Mouse (Mus musculus) erythroblast, adult 5-6 weeks (primary cell): Measurements from ENCODE around the gene Mybph. TPM values are rescaled to one million over a fixed set of nuclear protein-coding genes. Genes with fewer than 3 reads are reported as not detected.

Experiments
- total RNA-seq, 2 experiments: library from RNA; stranded (forward) in 1 of 2; stranded (reverse) in 1 of 2; fragments of 150-400 nt in 1 of 2; fragments of 200-764, 138-1000 nt in 1 of 2; gene quantifications; 2 replicates each; pipeline versions ENCODE4 v1.2.3 to v1.2.4; 2015 to 2017; ENCODE audit warnings: low replicate concordance in 2 of 2

Gene Mybph
- total RNA-seq, 2 experiments from 2014 or later: not detected

Other genes starting within 250 kb of the Mybph start
- gene Fmod, start 156.2 kb upstream of the Mybph start, total RNA-seq (2015; ENCODE audit: low replicate concordance): not detected in 2 replicates
- not detected in 2 replicates for gene Fmod, start 156.2 kb upstream of the Mybph start, total RNA-seq (2017; ENCODE audit: low replicate concordance)
- gene Btg2, start 114.3 kb upstream of the Mybph start, total RNA-seq (2015; ENCODE audit: low replicate concordance): 173 and 183 TPM in 2 replicates
- 354 and 411 TPM in 2 replicates for gene Btg2, start 114.3 kb upstream of the Mybph start, total RNA-seq (2017; ENCODE audit: low replicate concordance)
- gene Chit1, start 82.2 kb upstream of the Mybph start, total RNA-seq (2015; ENCODE audit: low replicate concordance): 1.3 and 2.9 TPM in 2 replicates
- gene Chit1, start 82.2 kb upstream of the Mybph start, total RNA-seq (2017; ENCODE audit: low replicate concordance): 0.28 TPM in 1 of 2 replicates, not detected in the other
- 71.3 and 98.6 TPM in 2 replicates for gene Chil1, start 11.3 kb upstream of the Mybph start, total RNA-seq (2015; ENCODE audit: low replicate concordance)
- gene Chil1, start 11.3 kb upstream of the Mybph start, total RNA-seq (2017; ENCODE audit: low replicate concordance): 29.3 and 58.3 TPM in 2 replicates
- gene Adora1, start 42.0 kb downstream of the Mybph start, total RNA-seq (2015; ENCODE audit: low replicate concordance): not detected in 2 replicates
- not detected in 2 replicates for gene Adora1, start 42.0 kb downstream of the Mybph start, total RNA-seq (2017; ENCODE audit: low replicate concordance)
- not detected in 2 replicates for gene Myog, start 96.5 kb downstream of the Mybph start, total RNA-seq (2015; ENCODE audit: low replicate concordance)
- gene Myog, start 96.5 kb downstream of the Mybph start, total RNA-seq (2017; ENCODE audit: low replicate concordance): not detected in 2 replicates
- gene Ppfia4, start 139.5 kb downstream of the Mybph start, total RNA-seq (2015; ENCODE audit: low replicate concordance): 2.1 and 4.2 TPM in 2 replicates
- 2.8 and 3.8 TPM in 2 replicates for gene Ppfia4, start 139.5 kb downstream of the Mybph start, total RNA-seq (2017; ENCODE audit: low replicate concordance)
- gene Tmem183a, start 168.5 kb downstream of the Mybph start, total RNA-seq (2015; ENCODE audit: low replicate concordance): 38.2 and 40.5 TPM in 2 replicates
- gene Tmem183a, start 168.5 kb downstream of the Mybph start, total RNA-seq (2017; ENCODE audit: low replicate concordance): 54.1 and 54.4 TPM in 2 replicates
- gene 4933406M09Rik, start 192.5 kb downstream of the Mybph start, total RNA-seq (2015; ENCODE audit: low replicate concordance): not detected in 2 replicates
- not detected in 2 replicates for gene 4933406M09Rik, start 192.5 kb downstream of the Mybph start, total RNA-seq (2017; ENCODE audit: low replicate concordance)
- gene Cyb5r1, start 212.1 kb downstream of the Mybph start, total RNA-seq (2015; ENCODE audit: low replicate concordance): 31.8 and 39.6 TPM in 2 replicates
- gene Cyb5r1, start 212.1 kb downstream of the Mybph start, total RNA-seq (2017; ENCODE audit: low replicate concordance): 26.8 and 53.9 TPM in 2 replicates
- gene Adipor1, start 221.9 kb downstream of the Mybph start, total RNA-seq (2015; ENCODE audit: low replicate concordance): 432 and 436 TPM in 2 replicates
- gene Adipor1, start 221.9 kb downstream of the Mybph start, total RNA-seq (2017; ENCODE audit: low replicate concordance): 440 and 446 TPM in 2 replicates